ENCODE assay signal across 19 mouse cellular contexts in the genomic region with DNA sequence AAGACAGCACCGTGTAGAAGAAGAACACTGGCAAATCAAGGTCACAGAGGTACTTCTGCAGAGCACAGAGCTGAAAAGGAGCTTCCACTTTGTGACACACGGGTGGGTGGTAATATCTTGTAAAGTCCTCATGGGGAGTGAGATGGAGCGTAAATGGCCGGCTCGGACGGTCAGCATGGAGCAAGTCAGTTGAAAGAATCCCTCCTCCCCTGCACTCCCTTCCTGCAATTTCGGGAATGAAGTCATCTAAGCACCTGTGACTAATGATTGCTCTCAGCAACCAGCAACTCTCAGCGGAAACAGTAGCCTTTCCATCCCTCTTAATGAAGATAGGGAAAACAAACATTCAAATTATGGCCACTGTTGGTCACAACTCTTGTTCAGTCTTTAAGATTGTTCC. TPM values are rescaled to one million over a fixed set of nuclear protein-coding genes. Genes with fewer than 3 reads are reported as not detected.
A peak's percentile ranks its signal among the peaks of the same experiment; 100 is the strongest.
DNase-seq lines count a peak whose midpoint lies in the region; ATAC-seq lines count a peak whose summit lies in the region.
"Had no signal": no experiment of that assay in that cellular context is flagged by ENCODE, and none has a peak within 500 bp of the region (broad histone marks: within the 10 kb centered on the region; RNA-seq: fewer than 3 reads in every experiment).

No protein-coding gene starts in this region.

- H3K4me2 ChIP-seq in hindbrain, embryonic 12.5 days (replicated peaks), result no peak overlapping the region
- no peak overlapping the region for H3K4me2 ChIP-seq in midbrain, embryonic 11.5 days
- no peak overlapping the region for H3K4me2 ChIP-seq in midbrain, embryonic 16.5 days (ENCODE audit: low read length)
- H3K4me2 ChIP-seq: embryonic facial prominence, embryonic 15.5 days; hindbrain, embryonic 13.5 days; liver, embryonic 11.5 days; neural tube, embryonic 12.5 days had no signal

- H3K27me3 ChIP-seq in hindbrain, embryonic 12.5 days, result no peaks in the 10 kb centered on the region
- H3K27me3 ChIP-seq in hindbrain, embryonic 10.5 days (ENCODE audit: insufficient read depth, poor library complexity, severe bottlenecking), result no peaks in the 10 kb centered on the region
- H3K27me3 ChIP-seq in midbrain, embryonic 11.5 days (ENCODE audit: control insufficient read depth, insufficient read depth, low read length), result no peaks in the 10 kb centered on the region
- no peaks in the 10 kb centered on the region for H3K27me3 ChIP-seq in midbrain, embryonic 16.5 days (ENCODE audit: control insufficient read depth, insufficient read depth, low read depth, low read length)
- H3K27me3 ChIP-seq: embryonic facial prominence, embryonic 15.5 days; hindbrain, embryonic 13.5 days; neural tube, embryonic 12.5 days had no signal

- no peak for ATAC-seq in hindbrain, embryonic 12.5 days (ENCODE audit: low FRiP score)
- ATAC-seq in midbrain, embryonic 11.5 days (ENCODE audit: low FRiP score), result no peak
- no peak for ATAC-seq in midbrain, embryonic 16.5 days

- no peaks in the 10 kb centered on the region for H3K9me3 ChIP-seq in hindbrain, embryonic 12.5 days (replicated peaks)
- no peaks in the 10 kb centered on the region for H3K9me3 ChIP-seq in hindbrain, embryonic 10.5 days
- H3K9me3 ChIP-seq in midbrain, embryonic 11.5 days (ENCODE audit: control insufficient read depth, low read length), result no peaks in the 10 kb centered on the region
- H3K9me3 ChIP-seq in midbrain, embryonic 16.5 days (replicated peaks; ENCODE audit: control insufficient read depth, low read length, poor library complexity, severe bottlenecking), result no peaks in the 10 kb centered on the region
- H3K9me3 ChIP-seq: embryonic facial prominence, embryonic 15.5 days; G1E; hindbrain, embryonic 13.5 days; megakaryocyte, embryonic 14.5 days; neural tube, embryonic 12.5 days had no signal

- no peaks in the 10 kb centered on the region for H3K36me3 ChIP-seq in hindbrain, embryonic 12.5 days
- 0 out of 2 replicates have a peak, but pooled peaks cover 13% of the 10 kb centered on the region for H3K36me3 ChIP-seq in hindbrain, embryonic 10.5 days
- H3K36me3 ChIP-seq in midbrain, embryonic 11.5 days (ENCODE audit: control insufficient read depth, insufficient read depth, low read length), result no peaks in the 10 kb centered on the region
- no peaks in the 10 kb centered on the region for H3K36me3 ChIP-seq in midbrain, embryonic 16.5 days (ENCODE audit: control insufficient read depth, insufficient read depth, low read length)
- H3K36me3 ChIP-seq: embryonic facial prominence, embryonic 15.5 days; G1E; hindbrain, embryonic 13.5 days; neural tube, embryonic 12.5 days had no signal

- 51% methylated on average over 8 of the region's 8 CpGs for WGBS in hindbrain, embryonic 12.5 days
- WGBS in hindbrain, embryonic 10.5 days, result 52% methylated on average over 8 of the region's 8 CpGs
- WGBS in midbrain, embryonic 11.5 days, result 57% methylated on average over 8 of the region's 8 CpGs
- WGBS in midbrain, embryonic 16.5 days, result 39% methylated on average over 8 of the region's 8 CpGs

- H3K9ac ChIP-seq in hindbrain, embryonic 12.5 days, result no peak overlapping the region
- no peak overlapping the region for H3K9ac ChIP-seq in midbrain, embryonic 11.5 days (ENCODE audit: low read length)
- H3K9ac ChIP-seq in midbrain, embryonic 16.5 days (ENCODE audit: low read depth, low read length), result no peak overlapping the region
- H3K9ac ChIP-seq: embryonic facial prominence, embryonic 15.5 days; hindbrain, embryonic 13.5 days; neural tube, embryonic 12.5 days had no signal

- DNase-seq in cerebellum, postnatal 25 days, result peak; percentile 38 to 51
- DNase-seq in cerebellum, adult 18-20 months, result no peak
- no peak for DNase-seq in hindbrain, embryonic 10.5 days (ENCODE audit: low spot score)
- peak; percentile 79 for DNase-seq in midbrain, embryonic 11.5 days (ENCODE audit: low spot score, missing footprints)
- DNase-seq in testis, postnatal 14 days (ENCODE audit: low spot score), result no peak
- DNase-seq: adrenal gland, postnatal 25 days; gastrocnemius, postnatal 36 days; kidney, adult 11 months; kidney, postnatal 4 days; lung, adult 2 months; thymus, postnatal 25 days had no signal

- H3K4me3 ChIP-seq in hindbrain, embryonic 12.5 days, result no peak overlapping the region
- no peak overlapping the region for H3K4me3 ChIP-seq in hindbrain, embryonic 10.5 days
- no peak overlapping the region for H3K4me3 ChIP-seq in midbrain, embryonic 11.5 days (ENCODE audit: low read depth, low read length)
- no peak overlapping the region for H3K4me3 ChIP-seq in midbrain, embryonic 16.5 days (ENCODE audit: low read depth, low read length)
- H3K4me3 ChIP-seq: embryonic facial prominence, embryonic 15.5 days; hindbrain, embryonic 13.5 days; megakaryocyte, embryonic 14.5 days; neural tube, embryonic 12.5 days had no signal

- peaks cover 31% of the 10 kb centered on the region for H3K4me1 ChIP-seq in hindbrain, embryonic 12.5 days
- peaks cover 27% of the 10 kb centered on the region for H3K4me1 ChIP-seq in hindbrain, embryonic 10.5 days (replicated peaks)
- peaks cover 7% of the 10 kb centered on the region; the same call in 1 of the 2 replicates for H3K4me1 ChIP-seq in midbrain, embryonic 11.5 days (ENCODE audit: control insufficient read depth, insufficient read depth, low read length)
- peaks cover 35% of the 10 kb centered on the region for H3K4me1 ChIP-seq in midbrain, embryonic 16.5 days (ENCODE audit: control insufficient read depth, insufficient read depth, low read length)
- H3K4me1 ChIP-seq: megakaryocyte, embryonic 14.5 days had no signal

- peak overlapping the region; percentile 2; the same call in 1 of the 2 replicates for H3K27ac ChIP-seq in hindbrain, embryonic 12.5 days
- no peak overlapping the region for H3K27ac ChIP-seq in hindbrain, embryonic 10.5 days
- no peak overlapping the region for H3K27ac ChIP-seq in midbrain, embryonic 11.5 days (ENCODE audit: low read depth, low read length)
- no peak overlapping the region for H3K27ac ChIP-seq in midbrain, embryonic 16.5 days (ENCODE audit: low read length)
- H3K27ac ChIP-seq: embryonic facial prominence, embryonic 15.5 days; neural tube, embryonic 12.5 days had no signal

RNA-seq across cellular contexts. Expression of a gene that starts 40.9 kb away (rescaled TPM):
- polyA plus RNA-seq in hindbrain, embryonic 12.5 days (2016; fragmentation: Nextera tagmentation; extraction: Ambion mirVana), result 153 and 157 TPM in 2 replicates
- polyA plus RNA-seq in hindbrain, embryonic 10.5 days (2016; fragmentation: Nextera tagmentation; extraction: Ambion mirVana), result 45.8 and 67.6 TPM in 2 replicates
- 96.2 and 96.4 TPM in 2 replicates for polyA plus RNA-seq in midbrain, embryonic 11.5 days (2014; fragmentation: Nextera tagmentation; extraction: Ambion mirVana)
- polyA plus RNA-seq in midbrain, embryonic 16.5 days (2015; fragmentation: Nextera tagmentation; extraction: Ambion mirVana), result 194 and 211 TPM in 2 replicates

Comparison
In these comparisons a context has a peak if more than half of its experiments do, and no peak if none do; other contexts are left out.
1. DNase-seq: peak in cerebellum, postnatal 25 days (2 of 2) and midbrain, embryonic 11.5 days (single experiment); none in cerebellum, adult 18-20 months (0 of 2), hindbrain, embryonic 10.5 days (single experiment) and testis, postnatal 14 days (single experiment).